26 mouse cellular contexts compared by ENCODE assay signal in genomic region chr16:48771971-48772445, GRCm38 (mm10). TPM values are rescaled to one million over a fixed set of nuclear protein-coding genes. Genes with fewer than 3 reads are reported as not detected.
DNase-seq lines count a peak whose midpoint lies in the region; ATAC-seq and TF ChIP-seq lines count a peak whose summit lies in the region.
"Had no signal": no experiment of that assay in that cellular context is flagged by ENCODE, and none has a peak within 500 bp of the region (broad histone marks: within the 10 kb centered on the region; RNA-seq: fewer than 3 reads in every experiment).

Trat1 (minus strand) TSS chr16:48772021.

- H3K4me2 ChIP-seq in intestine, postnatal 0 days (replicated peaks; ENCODE audit: low read depth) = no peak within 1 kb of the TSS
- H3K4me2 ChIP-seq: forebrain, embryonic 13.5 days; heart, embryonic 11.5 days; heart, embryonic 15.5 days; hindbrain, embryonic 13.5 days had no signal

- peak; percentile 77 for ATAC-seq in CD4-positive, CD25-positive, alpha-beta regulatory T cell, adult 4 months
- ATAC-seq in intestine, postnatal 0 days = no peak
- ATAC-seq: forebrain, embryonic 13.5 days; forebrain, postnatal 0 days; hindbrain, postnatal 0 days; intestine, embryonic 16.5 days had no signal

- peak within 1 kb of the TSS; percentile 55 for H3K27ac ChIP-seq in spleen, adult 2 months (ENCODE audit: insufficient read depth, low read length)
- H3K27ac ChIP-seq in intestine, postnatal 0 days (ENCODE audit: low read depth, low read length) = no peak within 1 kb of the TSS
- H3K27ac ChIP-seq: embryonic facial prominence, embryonic 10.5 days; forebrain, embryonic 13.5 days; gastrocnemius, adult 2 months; heart, embryonic 15.5 days; hindbrain, embryonic 13.5 days; hindbrain, postnatal 0 days had no signal

- peak within 1 kb of the TSS; percentile 21; the same call in 1 of the 2 replicates for H3K4me3 ChIP-seq in spleen, adult 2 months (ENCODE audit: extremely low read depth, insufficient read depth, insufficient read length)
- no peak within 1 kb of the TSS for H3K4me3 ChIP-seq in intestine, postnatal 0 days (ENCODE audit: low read depth, low read length)
- H3K4me3 ChIP-seq: embryonic facial prominence, embryonic 10.5 days; forebrain, embryonic 13.5 days; gastrocnemius, adult 2 months; heart, embryonic 15.5 days; hindbrain, embryonic 13.5 days had no signal

- no peaks in the 10 kb centered on the region for H3K9me3 ChIP-seq in intestine, postnatal 0 days (ENCODE audit: control insufficient read depth)
- H3K9me3 ChIP-seq: embryonic facial prominence, embryonic 10.5 days; forebrain, embryonic 13.5 days; heart, embryonic 15.5 days; hindbrain, embryonic 13.5 days had no signal

- H3K27me3 ChIP-seq in spleen, adult 2 months (ENCODE audit: control insufficient read depth, insufficient read depth, low read length) = no peaks in the 10 kb centered on the region
- no peaks in the 10 kb centered on the region for H3K27me3 ChIP-seq in intestine, postnatal 0 days (replicated peaks; ENCODE audit: control insufficient read depth, insufficient read depth, low read length)
- H3K27me3 ChIP-seq: forebrain, embryonic 13.5 days; heart, embryonic 15.5 days; hindbrain, embryonic 13.5 days had no signal

- no peaks in the 10 kb centered on the region for H3K36me3 ChIP-seq in spleen, adult 2 months (ENCODE audit: control insufficient read depth, insufficient read depth, low read length)
- no peaks in the 10 kb centered on the region for H3K36me3 ChIP-seq in intestine, postnatal 0 days (ENCODE audit: control insufficient read depth, insufficient read depth)
- H3K36me3 ChIP-seq: embryonic facial prominence, embryonic 10.5 days; heart, embryonic 15.5 days; hindbrain, embryonic 13.5 days had no signal

- H3K9ac ChIP-seq in intestine, postnatal 0 days (ENCODE audit: low read depth, low read length) = no peak within 1 kb of the TSS
- H3K9ac ChIP-seq: forebrain, embryonic 13.5 days; forebrain, postnatal 0 days; heart, embryonic 15.5 days; hindbrain, embryonic 13.5 days had no signal

- TF ChIP-seq POLR2A in spleen, adult 2 months (IDR thresholded peaks at IDR 0.05; ENCODE audit: low read depth, low read length) = no peak

- TF ChIP-seq CTCF in spleen, adult 2 months (IDR thresholded peaks at IDR 0.05; ENCODE audit: extremely low read depth, insufficient read depth, insufficient read length, insufficient replicate concordance) = no peak
- TF ChIP-seq CTCF in intestine, postnatal 0 days (IDR thresholded peaks at IDR 0.05; ENCODE audit: low read depth) = no peak

- WGBS in spleen, adult 2 months = 46% methylated on average over 3 of the region's 3 CpGs
- 67% methylated on average over 3 of the region's 3 CpGs for WGBS in intestine, postnatal 0 days

- no peak for DNase-seq in spleen, adult 2 months (ENCODE audit: low read depth in 1 of 2, low spot score in 2 of 2)
- no peak for DNase-seq in spleen, postnatal 10 days (ENCODE audit: low spot score in 2 of 2)
- DNase-seq in induced T-regulatory cell, adult 2 months (ENCODE audit: low read depth) = peak; percentile 79
- DNase-seq in gastrocnemius, postnatal 14 days = no peak
- no peak for DNase-seq in cerebellum, adult 18-20 months
- DNase-seq: adrenal gland, postnatal 10 days; B cell, adult 2 months; cerebellum, adult 11 months; cerebellum, adult 9-11 months; cerebellum, postnatal 36 days; forebrain, postnatal 0 days; gastrocnemius, adult 2 months; gastrocnemius, postnatal 36 days; heart, adult 18-20 months; heart, postnatal 14 days had no signal

- no peaks in the 10 kb centered on the region for H3K4me1 ChIP-seq in spleen, adult 2 months (ENCODE audit: control insufficient read depth, insufficient read depth, insufficient read length)
- no peaks in the 10 kb centered on the region for H3K4me1 ChIP-seq in intestine, postnatal 0 days (replicated peaks; ENCODE audit: control insufficient read depth, insufficient read depth, low read length)
- H3K4me1 ChIP-seq: embryonic facial prominence, embryonic 10.5 days; forebrain, embryonic 13.5 days; heart, embryonic 15.5 days; hindbrain, embryonic 13.5 days had no signal

- intact Hi-C loops in gastrocnemius, postnatal 14 days (cut with DNase I; ENCODE audit: low total_unique reads) = no loop called here

RNA-seq across cellular contexts. Expression of gene Trat1, which starts in this region (rescaled TPM):
- 1.0 and 1.3 TPM in 2 replicates for polyA plus RNA-seq in spleen, adult 2 months (2012; rRNA removed)
- 100 to 1,000 TPM; 122 to 148 TPM for polyA plus RNA-seq in CD4-positive, CD25-positive, alpha-beta regulatory T cell, adult 4 months (2017; shearing (Covaris generic))
- 0.13 and 0.33 TPM in 2 replicates for polyA plus RNA-seq in intestine, postnatal 0 days (2015; fragmentation: Nextera tagmentation; extraction: Ambion mirVana)
- total RNA-seq in gastrocnemius, postnatal 14 days (2021) = not detected
- total RNA-seq: adrenal gland, postnatal 4 days; ES-E14; gastrocnemius, adult 2 months had no signal
- polyA plus RNA-seq: embryonic facial prominence, embryonic 10.5 days; forebrain, embryonic 13.5 days; forebrain, postnatal 0 days; hindbrain, postnatal 0 days had no signal

Comparison
In these comparisons a context has a peak if more than half of its experiments do, and no peak if none do; other contexts are left out.
1. RNA of gene Trat1 (polyA plus RNA-seq): 122 to 148 TPM in CD4-positive, CD25-positive, alpha-beta regulatory T cell, adult 4 months; 1.0 to 1.3 TPM in spleen, adult 2 months and 0.13 to 0.33 TPM in intestine, postnatal 0 days; every median in the first group is over 10 times any median in the second.